Mouse (Mus musculus) MEL (cell line): ENCODE results near the gene Fndc3b. TPM values are rescaled to one million over a fixed set of nuclear protein-coding genes. Genes with fewer than 3 reads are reported as not detected.

Experiments used
- DNase-seq: peaks from one replicate; pipeline ENCODE4 v3.0.0; 2011; ENCODE audit warnings: low read depth, low spot score
- H3K27ac ChIP-seq: 2 replicates; pipeline ENCODE4 v1.5.1; 2012; ENCODE audit warnings: low read depth, mild to moderate bottlenecking, control low read depth, low read length, moderate library complexity; ENCODE audit not compliant: control insufficient read depth
- H3K27me3 ChIP-seq, 2 experiments: fragments of 150-350 bp in 1 of 2; sonication (generic) in 1 of 2; 2 replicates each; pipeline ENCODE4 v1.6.1; 2012; ENCODE audit warnings: low read length in 2 of 2, mild to moderate bottlenecking in 2 of 2, improper control_type of control experiment in 1 of 2, moderate library complexity in 1 of 2; ENCODE audit not compliant: insufficient read depth in 2 of 2, control insufficient read depth in 1 of 2
- H3K36me3 ChIP-seq, 2 experiments: 2 replicates each; pipeline ENCODE4 v1.6.1; 2012 to 2014; ENCODE audit warnings: low read length in 2 of 2, improper control_type of control experiment in 1 of 2, inconsistent platforms in 1 of 2, mild to moderate bottlenecking in 1 of 2; ENCODE audit not compliant: insufficient read depth in 2 of 2, control insufficient read depth in 1 of 2
- H3K4me1 ChIP-seq, 2 experiments: fragments of 150-350 bp in 1 of 2; sonication (generic) in 1 of 2; 2 replicates each; pipeline ENCODE4 v1.6.1; 2012; ENCODE audit warnings: low read length in 2 of 2, improper control_type of control experiment in 1 of 2, mild to moderate bottlenecking in 1 of 2; ENCODE audit not compliant: insufficient read depth in 2 of 2, control insufficient read depth in 1 of 2
- H3K4me3 ChIP-seq, 2 experiments: fragments of 150-350 bp in 1 of 2; sonication (generic) in 1 of 2; 2 replicates each; pipeline ENCODE4 v1.5.1; 2012; ENCODE audit warnings: low read depth in 2 of 2, low read length in 2 of 2, mild to moderate bottlenecking in 2 of 2, moderate library complexity in 2 of 2, control low read depth in 1 of 2, improper control_type of control experiment in 1 of 2; ENCODE audit not compliant: control insufficient read depth in 1 of 2, insufficient read depth in 1 of 2
- H3K79me2 ChIP-seq: 2 replicates; pipeline ENCODE4 v1.6.1; 2012; ENCODE audit warnings: mild to moderate bottlenecking, low read length, moderate library complexity; ENCODE audit not compliant: control insufficient read depth, poor library complexity, insufficient read depth
- H3K9ac ChIP-seq: 2 replicates; pipeline ENCODE4 v1.6.1; 2012; ENCODE audit warnings: low read depth, mild to moderate bottlenecking, control low read depth, low read length, moderate library complexity; ENCODE audit not compliant: control insufficient read depth, poor library complexity, severe bottlenecking
- H3K9me3 ChIP-seq: fragments of 150-350 bp; sonication (generic); replicated peaks from 2 replicates; pipeline ENCODE4 v1.6.1; 2012; ENCODE audit warnings: mild to moderate bottlenecking, low read length, improper control_type of control experiment, moderate library complexity; ENCODE audit not compliant: insufficient read depth
- MXI1 ChIP-seq: IDR thresholded peaks from 2 replicates; pipeline ENCODE4 v1.6.1; 2011; ENCODE audit warnings: mild to moderate bottlenecking, low read depth, low read length, improper control_type of control experiment
- POLR2A ChIP-seq, 2 experiments: IDR thresholded peaks; 2 replicates each; pipeline ENCODE4 v1.6.1; 2011 to 2012; ENCODE audit warnings: low read length in 2 of 2, mild to moderate bottlenecking in 2 of 2, control low read depth in 1 of 2, improper control_type of control experiment in 1 of 2, low read depth in 1 of 2, moderate library complexity in 1 of 2; ENCODE audit not compliant: control insufficient read depth in 1 of 2, insufficient read depth in 1 of 2, poor library complexity in 1 of 2
- SIN3A ChIP-seq: IDR thresholded peaks from 2 replicates; pipeline ENCODE4 v1.6.1; 2012; ENCODE audit warnings: low read length, improper control_type of control experiment, inconsistent platforms
- polyA plus RNA-seq, 2 experiments: library from polyadenylated mRNA; stranded (reverse) in 1 of 2; unstranded in 1 of 2; fragments of >175 nt in 1 of 2; fragments of >200 nt in 1 of 2; gene quantifications; 2 replicates each; pipeline versions ENCODE4 v1.2.1 to v1.2.4; 2012; ENCODE audit warnings: low replicate concordance in 2 of 2, low read depth in 1 of 2; ENCODE audit not compliant: insufficient read length in 2 of 2, insufficient read depth in 1 of 2, missing spikeins in 1 of 2
- total RNA-seq: library from RNA; depleted of rRNA; stranded (reverse); fragments of 300-350 nt; gene quantifications from 2 replicates; pipeline ENCODE4 v1.2.3, GENCODE M21; 2012; rRNA removed

Fndc3b gene
- total and polyA plus RNA-seq, 3 experiments: not detected

DNA sequence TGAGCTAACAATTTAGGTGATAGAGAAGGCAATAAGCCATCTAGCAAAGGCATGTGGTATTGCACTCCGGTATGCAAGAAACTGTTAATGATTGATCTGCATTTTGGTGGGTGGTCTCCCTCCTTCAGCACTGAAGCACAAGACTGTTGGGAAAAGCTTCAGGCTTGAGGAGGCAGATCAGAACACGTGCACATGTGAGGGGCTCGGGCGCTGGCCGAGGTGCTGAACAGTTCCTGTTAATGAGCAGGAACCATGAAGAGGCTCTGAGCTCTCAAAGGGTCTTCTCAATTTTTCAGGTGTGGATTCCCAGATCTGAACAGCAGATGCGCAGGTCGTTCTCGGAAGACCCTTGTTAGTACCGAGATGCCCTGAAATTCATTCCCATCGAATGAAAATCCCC lies 341.0 kb downstream of the Fndc3b start:
- H3K4me3 ChIP-seq: no peak overlapping the region
- H3K9me3 ChIP-seq: no peaks in the 10 kb centered on the region
- H3K27me3 ChIP-seq: no peaks in the 10 kb centered on the region
- no peak overlapping the region for H3K27ac ChIP-seq
- DNase-seq: peak; percentile 36
- TF ChIP-seq POLR2A (IDR thresholded peaks at IDR 0.05; ENCODE audit: control insufficient read depth in 1 of 2, insufficient read depth in 1 of 2, low read depth in 1 of 2, low read length in 2 of 2, poor library complexity in 1 of 2) (no peak), MXI1 (peak; percentile 82), SIN3A (no peak)
- no peak overlapping the region for H3K9ac ChIP-seq
- no peaks in the 10 kb centered on the region for H3K36me3 ChIP-seq
- H3K4me1 ChIP-seq: no peaks in the 10 kb centered on the region
- H3K79me2 ChIP-seq: no peaks in the 10 kb centered on the region

Other genes starting within 250 kb of the Fndc3b start
- not detected in 2 replicates for gene Tmem212, start 185.1 kb upstream of the Fndc3b start, total RNA-seq
- gene Tmem212, start 185.1 kb upstream of the Fndc3b start, polyA plus RNA-seq: not detected
- 0.03 TPM in 1 of 2 replicates, not detected in the other for gene Pld1, start 227.4 kb upstream of the Fndc3b start, total RNA-seq
- under 1 TPM in 1 of 2 experiments, not detected in 1; 0.22 TPM for gene Pld1, start 227.4 kb upstream of the Fndc3b start, polyA plus RNA-seq